ENCODE assay signal across 19 mouse cellular contexts in genomic region chr12:84516642-84517041, GRCm38 (mm10). TPM values are rescaled to one million over a fixed set of nuclear protein-coding genes. Genes with fewer than 3 reads are reported as not detected.
DNase-seq lines count a peak whose midpoint lies in the region; ATAC-seq and TF ChIP-seq lines count a peak whose summit lies in the region.
"Had no signal": no experiment of that assay in that cellular context is flagged by ENCODE, and none has a peak within 500 bp of the region (broad histone marks: within the 10 kb centered on the region; RNA-seq: fewer than 3 reads in every experiment).

No protein-coding gene starts in this region.

- no peak for TF ChIP-seq POLR2A in CH12.LX (IDR thresholded peaks at IDR 0.05; ENCODE audit: low read depth, low read length)

- no peak for ATAC-seq in liver, embryonic 11.5 days (replicated peaks; ENCODE audit: low FRiP score)
- ATAC-seq in G1E (ENCODE audit: extremely low read depth, insufficient number of reproducible peaks, low FRiP score, poor library complexity, severe bottlenecking) = no peak
- no peak for ATAC-seq in liver, embryonic 14.5 days (ENCODE audit: insufficient read depth)
- ATAC-seq: hindbrain, embryonic 16.5 days had no signal

- 98% methylated on average over 1 of the region's 1 CpGs for WGBS in liver, embryonic 11.5 days
- WGBS in liver, embryonic 14.5 days (ENCODE audit: insufficient replicate concordance) = 93% methylated on average over 1 of the region's 1 CpGs

- no peaks in the 10 kb centered on the region for H3K79me2 ChIP-seq in CH12.LX (replicated peaks; ENCODE audit: control insufficient read depth, extremely low read depth, insufficient read depth, poor library complexity, severe bottlenecking)

- no peaks in the 10 kb centered on the region for H3K9me3 ChIP-seq in liver, embryonic 11.5 days (ENCODE audit: control insufficient read depth, low read length)
- no peaks in the 10 kb centered on the region for H3K9me3 ChIP-seq in CH12.LX (replicated peaks; ENCODE audit: low read length)
- H3K9me3 ChIP-seq in G1E (replicated peaks) = no peaks in the 10 kb centered on the region
- H3K9me3 ChIP-seq in liver, embryonic 14.5 days (ENCODE audit: control insufficient read depth, low read length) = no peaks in the 10 kb centered on the region
- H3K9me3 ChIP-seq: forebrain, embryonic 10.5 days; kidney, embryonic 15.5 days; limb, embryonic 10.5 days; megakaryocyte, embryonic 14.5 days had no signal

- TF ChIP-seq CTCF in CH12.LX (conservative IDR thresholded peaks at IDR 0.05 in 1 of 2, IDR thresholded peaks at IDR 0.05 in 1 of 2; ENCODE audit: low read depth in 2 of 2, low read length in 2 of 2) (peak in 1 of 2 experiments; percentile 26; a peak in 1 of 4 replicates), G1E (IDR thresholded peaks at IDR 0.05; ENCODE audit: low read depth, low read length) (peak; percentile 8; the same call in 1 of the 2 replicates)
- TF ChIP-seq CTCF in liver, embryonic 14.5 days (IDR thresholded peaks at IDR 0.05; ENCODE audit: low read depth) = peak; percentile 50

- no peak overlapping the region for H3K4me3 ChIP-seq in liver, embryonic 11.5 days (ENCODE audit: low read depth, low read length)
- no peak overlapping the region for H3K4me3 ChIP-seq in CH12.LX (replicated peaks in 1 of 3; ENCODE audit: low read depth in 2 of 3, low read length in 2 of 3, poor library complexity in 1 of 3)
- H3K4me3 ChIP-seq in G1E (ENCODE audit: low read depth, low read length) = no peak overlapping the region
- no peak overlapping the region for H3K4me3 ChIP-seq in liver, embryonic 14.5 days (ENCODE audit: insufficient read depth in 1 of 2, low read depth in 2 of 2, low read length in 2 of 2)
- H3K4me3 ChIP-seq: forebrain, embryonic 10.5 days; kidney, embryonic 15.5 days; limb, embryonic 10.5 days; megakaryocyte, embryonic 14.5 days had no signal

- no peak for TF ChIP-seq RAD21 in CH12.LX (IDR thresholded peaks at IDR 0.05; ENCODE audit: low read depth, low read length)

- TF ChIP-seq EP300 in CH12.LX (IDR thresholded peaks at IDR 0.05; ENCODE audit: low read length) = no peak
- no peak for TF ChIP-seq EP300 in liver, embryonic 14.5 days (IDR thresholded peaks at IDR 0.05; ENCODE audit: low read depth)

- no peak overlapping the region for H3K9ac ChIP-seq in liver, embryonic 11.5 days (ENCODE audit: low read depth, low read length)
- H3K9ac ChIP-seq in CH12.LX (ENCODE audit: insufficient read depth, low read depth) = no peak overlapping the region
- H3K9ac ChIP-seq in liver, embryonic 14.5 days (replicated peaks) = no peak overlapping the region
- H3K9ac ChIP-seq: kidney, embryonic 15.5 days; lung, embryonic 14.5 days had no signal

- in situ Hi-C loops in CH12.LX (cut with MboI; ENCODE audit: low pct_ligation_motif_present, low pct_unique_long_range_greater_than_20kb, low sequenced_read_pairs) = no loop called here

- H3K27me3 ChIP-seq in liver, embryonic 11.5 days (replicated peaks; ENCODE audit: control insufficient read depth, insufficient read depth, low read length) = no peaks in the 10 kb centered on the region
- H3K27me3 ChIP-seq in CH12.LX (replicated peaks) = no peaks in the 10 kb centered on the region
- no peaks in the 10 kb centered on the region for H3K27me3 ChIP-seq in G1E (ENCODE audit: insufficient read depth, low read length)
- no peaks in the 10 kb centered on the region for H3K27me3 ChIP-seq in liver, embryonic 14.5 days (ENCODE audit: control insufficient read depth, insufficient read depth, low read length)
- H3K27me3 ChIP-seq: kidney, embryonic 15.5 days; megakaryocyte, embryonic 14.5 days had no signal

- H3K4me1 ChIP-seq in liver, embryonic 11.5 days (replicated peaks; ENCODE audit: control insufficient read depth, insufficient read depth, low read length) = no peaks in the 10 kb centered on the region
- H3K4me1 ChIP-seq in CH12.LX (ENCODE audit: control insufficient read depth in 1 of 2, insufficient read depth in 2 of 2) (peaks cover 0 to 6% of the 10 kb centered on the region in 2 experiments; a peak in 1 of 4 replicates), G1E (ENCODE audit: insufficient read depth, low read depth, low read length) (peaks cover 7% of the 10 kb centered on the region; the same call in 1 of the 2 replicates)
- H3K4me1 ChIP-seq in liver, embryonic 14.5 days (replicated peaks; ENCODE audit: control insufficient read depth in 2 of 2, insufficient read depth in 2 of 2, low read length in 1 of 2) = peaks cover 0 to 18% of the 10 kb centered on the region in 2 experiments; a peak in 3 of 4 replicates
- H3K4me1 ChIP-seq: kidney, embryonic 15.5 days; limb, embryonic 10.5 days had no signal

- H3K27ac ChIP-seq in liver, embryonic 11.5 days (ENCODE audit: low read depth, low read length) = no peak overlapping the region
- H3K27ac ChIP-seq in CH12.LX (ENCODE audit: insufficient read depth, low read depth) = no peak overlapping the region
- no peak overlapping the region for H3K27ac ChIP-seq in liver, embryonic 14.5 days
- H3K27ac ChIP-seq: forebrain, embryonic 10.5 days; kidney, embryonic 15.5 days; limb, embryonic 10.5 days had no signal

- DNase-seq in liver = peak; percentile 21
- no peak for DNase-seq in liver, embryonic 11.5 days (ENCODE audit: low spot score)
- peak; percentile 3 for DNase-seq in CH12.LX (ENCODE audit: extremely low read depth)
- DNase-seq in G1E (ENCODE audit: low spot score) = no peak
- DNase-seq in liver, embryonic 14.5 days (ENCODE audit: low read depth in 3 of 3, low spot score in 3 of 3) = peak in 1 of 3 experiments; percentile 10
- DNase-seq in urinary bladder, adult 18-20 months (ENCODE audit: low spot score in 2 of 2) = no peak
- DNase-seq in left cerebral cortex, adult 11 months (ENCODE audit: low spot score) = no peak
- DNase-seq: adrenal gland, postnatal 14 days; cerebellum, postnatal 25 days; heart, adult 18-20 months; heart, postnatal 10 days; lung, embryonic 14.5 days had no signal

- no peak overlapping the region for H3K4me2 ChIP-seq in liver, embryonic 11.5 days
- H3K4me2 ChIP-seq in CH12.LX (ENCODE audit: insufficient read depth, low read depth, poor library complexity, severe bottlenecking) = no peak overlapping the region
- no peak overlapping the region for H3K4me2 ChIP-seq in liver, embryonic 14.5 days (ENCODE audit: low read depth)
- H3K4me2 ChIP-seq: kidney, embryonic 15.5 days; lung, embryonic 14.5 days had no signal

- no peaks in the 10 kb centered on the region for H3K36me3 ChIP-seq in liver, embryonic 11.5 days (ENCODE audit: control insufficient read depth, insufficient read depth, low read length)
- H3K36me3 ChIP-seq in CH12.LX (replicated peaks in 1 of 2; ENCODE audit: control insufficient read depth in 1 of 2, insufficient read depth in 1 of 2, low read length in 1 of 2) (peaks cover 0 to 25% of the 10 kb centered on the region in 2 experiments), G1E (replicated peaks) (peaks cover 41% of the 10 kb centered on the region)
- H3K36me3 ChIP-seq in liver, embryonic 14.5 days (replicated peaks; ENCODE audit: control insufficient read depth, insufficient read depth, low read depth) = no peaks in the 10 kb centered on the region
- H3K36me3 ChIP-seq: limb, embryonic 10.5 days had no signal

- dilution Hi-C loops in CH12.LX (cut with MboI; ENCODE audit: extremely low pct_ligation_motif_present, extremely low pct_unique_long_range_greater_than_20kb, low sequenced_read_pairs) = no loop called here

TF ChIP-seq in CH12.LX, 34 proteins besides CTCF, POLR2A, EP300 and RAD21:
- TF ChIP-seq SIN3A (IDR thresholded peaks at IDR 0.05; ENCODE audit: low read length) (no peak), JUND (conservative IDR thresholded peaks at IDR 0.05; ENCODE audit: low read depth, low read length) (no peak), MAFK (IDR thresholded peaks at IDR 0.05; ENCODE audit: insufficient replicate concordance, low read length) (no peak), E2F4 (IDR thresholded peaks at IDR 0.05; ENCODE audit: insufficient replicate concordance, low read depth, low read length) (no peak), KAT2A (IDR thresholded peaks at IDR 0.05; ENCODE audit: insufficient replicate concordance, low read length) (no peak), JUN (IDR thresholded peaks at IDR 0.05; ENCODE audit: insufficient read depth, low read depth, low read length) (no peak), ZMIZ1 (IDR thresholded peaks at IDR 0.05; ENCODE audit: low read depth, low read length) (no peak), IRF4 (IDR thresholded peaks at IDR 0.05; ENCODE audit: low read depth, low read length) (no peak)

RNA-seq across cellular contexts. Expression of gene Vsx2, which starts 52.9 kb away (rescaled TPM):
- polyA plus RNA-seq in liver, embryonic 11.5 days (2014; fragmentation: Nextera tagmentation; extraction: Ambion mirVana) = not detected in 2 replicates
- total RNA-seq in CH12.LX (2012; rRNA removed) (not detected in 2 replicates), CH12.LX (2014; rRNA removed) (not detected in 2 replicates), G1E (2014; fragmentation: Nextera tagmentation) (not detected in 2 replicates), G1E (2017) (0.05 and 0.06 TPM in 2 replicates)
- polyA plus RNA-seq in CH12.LX (2012; ENCODE audit: insufficient read length, low read depth) (not detected in 2 replicates), G1E (2012) (not detected in 2 replicates)
- not detected in 2 replicates for polyA plus RNA-seq in liver, embryonic 14.5 days (2012; rRNA removed)
- polyA plus RNA-seq in liver, embryonic 14.5 days (2014; fragmentation: Nextera tagmentation; extraction: Ambion mirVana) = not detected in 2 replicates
- total RNA-seq: adrenal gland, postnatal 14 days; heart, adult 18-20 months; heart, postnatal 10 days; monocyte, adult 5-6 weeks had no signal
- polyA plus RNA-seq: kidney, embryonic 15.5 days; spleen, adult 2 months had no signal

Comparison
In these comparisons a context has a peak if more than half of its experiments do, and no peak if none do; other contexts are left out.
1. DNase-seq: peak in liver (single experiment) and CH12.LX (single experiment); none in liver, embryonic 11.5 days (single experiment), G1E (single experiment), urinary bladder, adult 18-20 months (0 of 2) and left cerebral cortex, adult 11 months (single experiment).